Mouse (Mus musculus) heart, embryonic 10.5 days (tissue): ENCODE data around the gene 1700123L14Rik. TPM values are rescaled to one million over a fixed set of nuclear protein-coding genes. Genes with fewer than 3 reads are reported as not detected.
"Not testable (repeated sequence)": the region's sequence is repeated elsewhere in the genome, so short reads cannot be mapped to it uniquely, and the experiment has no call there.

Experiments used
- DNase-seq: peaks from one replicate; pipeline ENCODE4 v3.0.0-alpha.2; 2017; ENCODE audit warnings: low spot score
- H3K27ac ChIP-seq: fragments of 300-500 bp; sonication (generic); 2 replicates; pipeline ENCODE4 v1.5.1; 2016; ENCODE audit warnings: mild to moderate bottlenecking
- H3K27me3 ChIP-seq: fragments of 300-500 bp; sonication (generic); 2 replicates; pipeline ENCODE4 v1.6.1; 2016; ENCODE audit warnings: mild to moderate bottlenecking; ENCODE audit not compliant: poor library complexity, insufficient read depth, severe bottlenecking
- H3K36me3 ChIP-seq: fragments of 300-500 bp; sonication (generic); 2 replicates; pipeline ENCODE4 v1.6.1; 2016; ENCODE audit warnings: mild to moderate bottlenecking, moderate library complexity
- H3K4me1 ChIP-seq: fragments of 300-500 bp; sonication (generic); 2 replicates; pipeline ENCODE4 v1.6.1; 2016; ENCODE audit warnings: mild to moderate bottlenecking
- H3K4me3 ChIP-seq: fragments of 300-500 bp; sonication (generic); 2 replicates; pipeline ENCODE4 v1.5.1; 2016; ENCODE audit warnings: mild to moderate bottlenecking, moderate library complexity
- H3K9me3 ChIP-seq: fragments of 300-500 bp; sonication (generic); 2 replicates; pipeline ENCODE4 v1.6.1; 2016; ENCODE audit warnings: mild to moderate bottlenecking, moderate library complexity
- WGBS: fragments of 180-500 bp; shearing (Covaris S2); methylation state at CpG from one replicate; pipeline ENCODE4 v1.1.7; 2016; 5-methylcytosine and 5-hydroxymethylcytosine counted together
- polyA plus RNA-seq: library from polyadenylated mRNA; unstranded; fragments of >200 nt; fragmentation: Nextera tagmentation; extraction: Ambion mirVana; gene quantifications from 2 replicates; pipeline ENCODE4 v1.2.1, GENCODE M21; 2016

Gene 1700123L14Rik
- polyA plus RNA-seq = not detected in 2 replicates

- DNase-seq = no peak
- WGBS = 78% methylated on average over 18 of the region's 18 CpGs
- Histone ChIP-seq H3K27me3 (no peaks in the 10 kb centered on the region), H3K4me1 (no peaks in the 10 kb centered on the region), H3K4me3 (no peak within 1 kb of the TSS), H3K9me3 (no peaks in the 10 kb centered on the region), H3K27ac (no peak within 1 kb of the TSS), H3K36me3 (no peaks in the 10 kb centered on the region)
Measured at GRCm38 (mm10) chr6:96165818-96166379, at the start of gene 1700123L14Rik. TSS of gene 1700123L14Rik (minus strand) at chr6:96166243.

GRCm38 (mm10) chr6:96205395-96205794 is 39.4 kb upstream of the 1700123L14Rik start:
- H3K9me3 ChIP-seq = no peaks in the 10 kb centered on the region
- no peak overlapping the region for H3K27ac ChIP-seq
- H3K4me3 ChIP-seq = no peak overlapping the region
- no peak for DNase-seq
- WGBS = 94% methylated on average over 2 of the region's 2 CpGs
- no peaks in the 10 kb centered on the region for H3K4me1 ChIP-seq
- H3K36me3 ChIP-seq = no peaks in the 10 kb centered on the region
- no peaks in the 10 kb centered on the region for H3K27me3 ChIP-seq

GRCm38 (mm10) chr6:96198991-96199390 is 32.9 kb upstream of the 1700123L14Rik start:
- DNase-seq, H3K9me3 ChIP-seq, H3K27ac ChIP-seq, H3K4me3 ChIP-seq, H3K27me3 ChIP-seq, H3K4me1 ChIP-seq, H3K36me3 ChIP-seq: not testable (repeated sequence)
- 84% methylated on average over 2 of the region's 2 CpGs for WGBS

DNA sequence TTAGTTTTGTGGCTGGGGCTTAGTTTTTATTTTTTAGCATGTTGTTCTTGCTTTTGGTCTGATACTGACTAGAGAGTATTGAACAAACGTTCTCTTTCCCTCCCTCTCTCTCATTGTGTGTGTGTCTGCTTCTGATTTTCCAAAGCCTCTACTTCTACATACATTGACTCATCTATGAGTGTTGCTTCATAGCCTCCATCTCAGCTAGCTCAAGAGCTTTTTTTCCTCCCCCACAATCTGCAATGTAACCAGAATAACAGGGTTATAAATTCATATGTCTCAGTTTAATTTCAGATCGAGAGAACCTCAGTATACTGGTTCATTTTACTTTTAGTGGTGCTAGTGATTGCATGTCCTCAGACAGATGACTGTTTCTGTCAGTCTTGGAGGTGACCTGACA is 20.5 kb upstream of the 1700123L14Rik start:
- no peaks in the 10 kb centered on the region for H3K27me3 ChIP-seq
- no peak overlapping the region for H3K4me3 ChIP-seq
- no peaks in the 10 kb centered on the region for H3K36me3 ChIP-seq
- no peaks in the 10 kb centered on the region for H3K9me3 ChIP-seq
- WGBS = 58% methylated on average over 2 of the region's 2 CpGs
- DNase-seq = no peak
- H3K27ac ChIP-seq = no peak overlapping the region
- no peaks in the 10 kb centered on the region for H3K4me1 ChIP-seq

DNA sequence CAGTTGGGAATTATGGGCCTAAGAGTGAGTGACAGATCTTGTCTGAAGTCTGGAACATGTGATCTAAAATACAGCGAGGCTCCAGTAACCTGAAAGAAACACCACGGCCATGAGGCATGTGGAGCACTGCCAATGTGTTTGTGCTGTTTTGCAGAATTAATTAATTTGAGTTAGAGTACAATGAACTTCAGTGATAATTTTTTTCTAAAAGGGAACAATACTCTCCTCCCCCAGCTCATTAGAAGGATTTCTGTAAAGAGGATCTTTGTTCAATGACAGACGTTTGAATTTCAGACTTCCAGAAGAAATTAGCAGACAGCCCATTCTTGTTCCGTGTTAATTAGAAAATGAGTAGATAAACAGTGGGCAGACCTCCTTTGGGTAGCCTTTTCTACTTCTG is 17.3 kb upstream of the 1700123L14Rik start:
- H3K4me3 ChIP-seq = no peak overlapping the region
- no peaks in the 10 kb centered on the region for H3K27me3 ChIP-seq
- H3K4me1 ChIP-seq = no peaks in the 10 kb centered on the region
- no peaks in the 10 kb centered on the region for H3K9me3 ChIP-seq
- H3K27ac ChIP-seq = no peak overlapping the region
- no peaks in the 10 kb centered on the region for H3K36me3 ChIP-seq
- 75% methylated on average over 4 of the region's 4 CpGs for WGBS
- no peak for DNase-seq

GRCm38 (mm10) chr6:96178530-96178929 is 12.5 kb upstream of the 1700123L14Rik start:
- Histone ChIP-seq H3K27me3 (no peaks in the 10 kb centered on the region), H3K27ac (no peak overlapping the region), H3K4me3 (no peak overlapping the region), H3K36me3 (no peaks in the 10 kb centered on the region), H3K9me3 (no peaks in the 10 kb centered on the region), H3K4me1 (no peaks in the 10 kb centered on the region)
- no peak for DNase-seq

DNA sequence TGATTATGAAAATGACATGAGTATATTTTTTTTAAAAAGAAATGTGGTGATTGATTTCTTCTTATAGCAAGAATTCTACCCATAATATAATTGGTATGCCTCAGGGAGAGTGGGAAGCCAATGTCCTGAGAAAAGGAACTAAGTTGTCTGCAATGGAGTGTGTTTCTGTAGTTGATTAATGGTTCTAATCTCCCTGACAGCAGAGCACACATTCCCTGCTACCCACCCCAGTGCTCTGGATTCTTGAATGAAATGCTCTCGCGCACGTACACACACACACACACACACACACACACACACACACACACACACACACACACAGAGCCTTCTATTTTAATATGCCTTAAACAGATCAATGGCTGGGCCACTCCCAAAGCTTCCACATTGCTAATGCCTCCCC is 7.6 kb upstream of the 1700123L14Rik start:
- no peak overlapping the region for H3K27ac ChIP-seq
- no peaks in the 10 kb centered on the region for H3K9me3 ChIP-seq
- H3K4me1 ChIP-seq = no peaks in the 10 kb centered on the region
- DNase-seq = no peak
- H3K4me3 ChIP-seq = no peak overlapping the region
- WGBS = 93% methylated on average over 3 of the region's 3 CpGs
- H3K36me3 ChIP-seq = no peaks in the 10 kb centered on the region
- H3K27me3 ChIP-seq = no peaks in the 10 kb centered on the region

DNA sequence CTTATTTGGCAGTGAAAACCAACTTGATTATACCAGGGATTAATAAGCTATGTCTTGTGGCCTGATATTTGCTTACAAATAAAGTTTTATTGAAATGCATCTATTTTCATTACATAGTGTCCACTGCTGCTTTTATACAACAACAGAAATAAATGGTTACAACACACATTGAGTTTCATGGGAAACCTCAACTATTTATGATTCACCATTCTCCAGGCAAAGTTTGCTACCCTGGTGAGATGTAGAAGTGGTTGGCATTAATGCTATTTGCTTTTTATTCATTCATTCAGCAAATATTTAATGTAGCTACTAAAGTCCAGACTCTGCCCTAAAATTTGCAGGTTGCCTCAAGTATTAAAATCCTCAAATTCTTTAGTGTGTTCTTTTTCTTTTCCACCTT is 988 bp upstream of the 1700123L14Rik start:
- no peaks in the 10 kb centered on the region for H3K4me1 ChIP-seq
- no peak for DNase-seq
- no peaks in the 10 kb centered on the region for H3K9me3 ChIP-seq
- H3K27ac ChIP-seq = no peak overlapping the region
- H3K36me3 ChIP-seq = no peaks in the 10 kb centered on the region
- H3K4me3 ChIP-seq = no peak overlapping the region
- no peaks in the 10 kb centered on the region for H3K27me3 ChIP-seq

- no peaks in the 10 kb centered on the region for H3K9me3 ChIP-seq
- H3K4me1 ChIP-seq = no peaks in the 10 kb centered on the region
- H3K27me3 ChIP-seq = no peaks in the 10 kb centered on the region
- H3K36me3 ChIP-seq = no peaks in the 10 kb centered on the region
- no peak overlapping the region for H3K27ac ChIP-seq
- 82% methylated on average over 13 of the region's 13 CpGs for WGBS
- no peak for DNase-seq
- no peak overlapping the region for H3K4me3 ChIP-seq
Measured at GRCm38 (mm10) chr6:96165403-96165802, 640 bp downstream of the 1700123L14Rik start.

DNA sequence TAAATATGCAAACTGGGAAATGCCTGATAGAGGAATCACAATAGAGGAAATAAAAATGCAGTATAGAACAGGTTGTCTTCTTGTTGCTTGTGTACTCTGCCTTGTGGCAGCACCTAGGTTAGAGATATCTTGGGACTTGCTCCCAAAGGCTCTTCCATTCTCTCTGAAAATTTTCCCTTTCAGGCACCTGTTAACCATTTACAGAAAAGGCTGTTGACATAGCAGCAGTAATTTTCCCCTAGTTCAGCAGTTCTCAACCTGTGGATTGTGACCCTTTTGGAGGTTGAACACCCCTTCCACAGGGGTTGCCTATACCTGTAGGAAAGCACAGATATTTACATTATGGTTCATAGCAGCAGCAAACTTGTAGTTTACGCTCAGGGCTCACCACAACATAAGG is 22.7 kb downstream of the 1700123L14Rik start:
- Histone ChIP-seq H3K27ac (no peak overlapping the region), H3K4me3 (no peak overlapping the region), H3K36me3 (no peaks in the 10 kb centered on the region), H3K4me1 (no peaks in the 10 kb centered on the region), H3K27me3 (no peaks in the 10 kb centered on the region), H3K9me3 (no peaks in the 10 kb centered on the region)
- WGBS = 84% methylated on average over 1 of the region's 1 CpGs
- DNase-seq = no peak

GRCm38 (mm10) chr6:96116534-96117272 is 49.3 kb downstream of the 1700123L14Rik start:
- peak overlapping the region; percentile 67 for H3K27ac ChIP-seq
- no peaks in the 10 kb centered on the region for H3K9me3 ChIP-seq
- 1% methylated on average over 32 of the region's 32 CpGs for WGBS
- peak; percentile 83 for DNase-seq
- 0 out of 2 replicates have a peak, but pooled peaks cover 4% of the 10 kb centered on the region for H3K4me1 ChIP-seq
- H3K4me3 ChIP-seq = peak overlapping the region; percentile 64
- no peaks in the 10 kb centered on the region for H3K36me3 ChIP-seq
- no peaks in the 10 kb centered on the region; the same call in 1 of the 2 replicates for H3K27me3 ChIP-seq

DNA sequence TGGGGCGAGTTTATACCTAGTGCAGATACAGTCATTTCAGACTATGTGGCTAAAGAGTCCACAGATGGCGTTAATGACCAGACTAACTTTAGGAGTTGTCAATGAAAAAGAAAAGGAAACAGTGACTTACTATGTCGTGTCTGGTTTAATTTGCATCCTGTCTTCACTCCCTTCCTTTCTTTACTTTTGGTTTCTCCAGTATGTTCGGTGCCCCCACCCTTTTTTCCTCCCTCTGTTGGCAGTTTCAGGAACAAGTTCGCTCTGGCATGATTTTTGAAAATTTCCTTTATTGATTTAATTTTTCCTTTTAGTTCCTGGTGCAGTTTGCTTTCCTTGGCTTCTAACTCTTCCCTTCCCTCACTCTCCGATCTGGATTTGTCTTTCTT is 49.9 kb downstream of the 1700123L14Rik start:
- H3K27me3 ChIP-seq = no peaks in the 10 kb centered on the region; the same call in 1 of the 2 replicates
- no peak for DNase-seq
- no peaks in the 10 kb centered on the region for H3K9me3 ChIP-seq
- whole genome bisulfite sequencing = 18% methylated on average over 6 of the region's 6 CpGs
- H3K36me3 ChIP-seq = no peaks in the 10 kb centered on the region
- peak overlapping the region; percentile 67 for H3K27ac ChIP-seq
- peak overlapping the region; percentile 64 for H3K4me3 ChIP-seq
- 0 out of 2 replicates have a peak, but pooled peaks cover 4% of the 10 kb centered on the region for H3K4me1 ChIP-seq
